Mouse (Mus musculus) limb, embryonic 11.5 days (tissue): ENCODE measurements at regions not wholly inside any gene's neighbourhood (a gene's known extent, or its start where the extent isn't known, plus 50 kb on each side); places are given as distances from the start of the nearest gene placed in this dataset.

Source experiments
- ATAC-seq: fragments of 200-750 bp; cut with Nextera tagmentation; 2 replicates; pipeline ENCODE4 v1.8.0; 2017; ENCODE audit warnings: low read depth; ENCODE audit not compliant: insufficient number of reproducible peaks, low FRiP score, low TSS enrichment
- DNase-seq: peaks from one replicate; pipeline ENCODE4 v3.0.0-alpha.2; 2015; ENCODE audit warnings: low spot score
- H3K27ac ChIP-seq: fragments of 300-500 bp; sonication (generic); replicated peaks from 2 replicates; pipeline ENCODE4 v1.5.1; 2014; ENCODE audit warnings: low read depth, mild to moderate bottlenecking, low read length
- H3K27me3 ChIP-seq: fragments of 300-500 bp; sonication (generic); 2 replicates; pipeline ENCODE4 v1.6.1; 2014; ENCODE audit warnings: mild to moderate bottlenecking, low read length, mixed read lengths; ENCODE audit not compliant: control insufficient read depth, insufficient read depth
- H3K36me3 ChIP-seq: fragments of 300-500 bp; sonication (generic); 2 replicates; pipeline ENCODE4 v1.6.1; 2014; ENCODE audit warnings: mild to moderate bottlenecking, low read length, moderate library complexity, mixed read lengths; ENCODE audit not compliant: control insufficient read depth, insufficient read depth
- H3K4me1 ChIP-seq: fragments of 300-500 bp; sonication (generic); 2 replicates; pipeline ENCODE4 v1.6.1; 2014; ENCODE audit warnings: low read length, mixed read lengths; ENCODE audit not compliant: control insufficient read depth, insufficient read depth
- H3K4me2 ChIP-seq: fragments of 300-500 bp; sonication (generic); 2 replicates; pipeline ENCODE4 v1.6.1; 2014; ENCODE audit warnings: low read depth, mild to moderate bottlenecking, moderate library complexity; ENCODE audit not compliant: severe bottlenecking
- H3K4me3 ChIP-seq: fragments of 300-500 bp; sonication (generic); 2 replicates; pipeline ENCODE4 v1.5.1; 2014; ENCODE audit warnings: low read depth, low read length
- H3K9ac ChIP-seq: fragments of 300-500 bp; sonication (generic); 2 replicates; pipeline ENCODE4 v1.6.1; 2014; ENCODE audit warnings: mild to moderate bottlenecking, low read length
- H3K9me3 ChIP-seq: fragments of 300-500 bp; sonication (generic); 2 replicates; pipeline ENCODE4 v1.6.1; 2016; ENCODE audit warnings: low read length; ENCODE audit not compliant: control insufficient read depth
- WGBS: fragments of 180-500 bp; shearing (Covaris S2); extraction: QIAGEN DNeasy Blood & Tissue Kit; methylation state at CpG from one replicate; pipeline ENCODE4 v1.1.7; 2014; 5-methylcytosine and 5-hydroxymethylcytosine counted together

DNA sequence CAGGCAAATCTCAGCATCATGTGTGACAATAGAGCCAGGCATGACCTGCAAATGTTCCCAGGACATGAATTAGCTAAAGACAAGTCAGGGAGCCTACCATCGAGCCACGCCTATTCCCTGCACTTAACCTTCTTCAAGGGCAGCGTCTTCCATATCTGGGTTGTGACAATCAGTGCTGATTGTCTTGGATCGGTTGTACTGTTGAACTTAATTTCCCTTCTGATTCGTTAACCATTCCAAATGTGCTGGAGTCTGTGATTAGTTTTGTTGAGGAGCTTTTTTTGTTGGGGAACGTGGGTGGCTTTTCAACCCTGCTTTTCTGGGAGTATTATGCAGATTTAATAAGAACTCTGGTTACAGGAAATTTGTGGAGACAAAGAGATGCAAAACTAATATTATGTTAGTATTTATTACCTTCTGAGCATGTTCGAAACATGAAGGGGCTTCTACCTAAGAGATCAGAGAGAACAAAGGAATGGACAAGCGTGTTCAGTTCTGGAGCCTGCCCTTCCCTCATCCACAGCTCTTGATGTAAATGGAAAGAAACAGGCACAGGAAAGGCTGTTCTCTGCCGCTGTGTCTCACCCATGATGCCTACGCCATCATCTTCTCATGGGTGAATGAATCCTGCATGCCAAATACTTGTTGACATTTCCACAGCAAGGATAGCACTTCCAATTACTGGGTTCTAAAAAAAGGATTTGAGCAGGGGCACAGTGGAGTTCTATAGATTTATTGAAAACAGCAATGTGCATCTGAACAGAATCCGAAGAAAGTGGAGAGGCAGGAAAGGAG, 313.4 kb upstream of the Tle4 start:
- Histone ChIP-seq H3K4me2 (no peak overlapping the region), H3K27me3 (no peaks in the 10 kb centered on the region), H3K36me3 (no peaks in the 10 kb centered on the region), H3K27ac (no peak overlapping the region), H3K9me3 (no peaks in the 10 kb centered on the region), H3K4me3 (no peak overlapping the region), H3K4me1 (no peaks in the 10 kb centered on the region), H3K9ac (no peak overlapping the region)
- DNase-seq (no peak), ATAC-seq (no peak)
- 94% methylated on average over 11 of the region's 11 CpGs for WGBS

DNA sequence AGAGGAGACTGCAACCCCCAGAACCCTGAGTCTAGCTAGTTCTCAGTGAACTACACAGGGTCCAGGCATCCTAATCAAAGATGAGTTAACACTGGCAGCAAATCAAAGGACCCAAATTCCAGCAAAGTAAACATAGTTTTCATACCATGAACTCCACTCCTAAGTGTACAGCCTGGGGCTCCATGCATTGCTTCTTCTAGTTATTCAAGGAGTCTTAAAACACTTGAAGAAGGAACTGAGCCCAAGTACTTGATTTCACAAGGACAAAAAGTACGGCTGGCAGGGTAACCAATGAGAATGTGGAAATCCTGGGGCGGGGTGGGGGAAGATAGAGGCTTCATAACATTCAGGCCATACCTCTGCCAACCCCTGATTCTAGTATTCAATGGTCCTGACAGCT, 297.0 kb upstream of the Tle4 start:
- no peak overlapping the region for H3K9ac ChIP-seq
- H3K4me3 ChIP-seq, result no peak overlapping the region
- no peak overlapping the region for H3K27ac ChIP-seq
- no peak overlapping the region for H3K4me2 ChIP-seq
- WGBS, result 85% methylated on average over 2 of the region's 2 CpGs
- no peaks in the 10 kb centered on the region; the same call in 1 of the 2 replicates for H3K27me3 ChIP-seq
- no peaks in the 10 kb centered on the region for H3K36me3 ChIP-seq
- ATAC-seq, result no peak
- no peak for DNase-seq
- peaks cover 6% of the 10 kb centered on the region; the same call in 1 of the 2 replicates for H3K4me1 ChIP-seq
- H3K9me3 ChIP-seq, result no peaks in the 10 kb centered on the region

DNA sequence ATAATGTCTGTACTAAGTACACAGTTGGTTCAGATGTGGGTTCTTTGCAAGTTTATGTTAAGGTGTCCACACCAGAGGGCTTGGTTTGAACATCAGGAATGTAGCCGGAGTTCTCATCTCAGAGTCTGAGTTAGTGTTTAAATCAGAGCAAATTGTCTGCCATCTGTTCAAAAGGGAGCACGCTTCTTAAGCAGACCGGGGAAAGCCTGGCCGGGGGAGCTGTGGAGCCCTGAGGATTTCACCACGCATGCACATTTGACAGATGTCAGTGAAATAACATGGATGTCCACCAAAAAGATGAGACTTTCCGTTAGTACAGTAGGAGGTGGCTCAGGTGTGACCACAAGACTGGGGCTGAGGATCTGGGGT, 294.5 kb upstream of the Tle4 start:
- WGBS, result 30% methylated on average over 6 of the region's 6 CpGs
- no peak overlapping the region for H3K4me2 ChIP-seq
- H3K4me3 ChIP-seq, result no peak overlapping the region
- no peaks in the 10 kb centered on the region for H3K36me3 ChIP-seq
- no peak overlapping the region for H3K27ac ChIP-seq
- H3K9ac ChIP-seq, result no peak overlapping the region
- DNase-seq (peak; percentile 28), ATAC-seq (no peak)
- H3K27me3 ChIP-seq, result peaks cover 4% of the 10 kb centered on the region
- H3K9me3 ChIP-seq, result no peaks in the 10 kb centered on the region
- peaks cover 10% of the 10 kb centered on the region; the same call in 1 of the 2 replicates for H3K4me1 ChIP-seq

DNA sequence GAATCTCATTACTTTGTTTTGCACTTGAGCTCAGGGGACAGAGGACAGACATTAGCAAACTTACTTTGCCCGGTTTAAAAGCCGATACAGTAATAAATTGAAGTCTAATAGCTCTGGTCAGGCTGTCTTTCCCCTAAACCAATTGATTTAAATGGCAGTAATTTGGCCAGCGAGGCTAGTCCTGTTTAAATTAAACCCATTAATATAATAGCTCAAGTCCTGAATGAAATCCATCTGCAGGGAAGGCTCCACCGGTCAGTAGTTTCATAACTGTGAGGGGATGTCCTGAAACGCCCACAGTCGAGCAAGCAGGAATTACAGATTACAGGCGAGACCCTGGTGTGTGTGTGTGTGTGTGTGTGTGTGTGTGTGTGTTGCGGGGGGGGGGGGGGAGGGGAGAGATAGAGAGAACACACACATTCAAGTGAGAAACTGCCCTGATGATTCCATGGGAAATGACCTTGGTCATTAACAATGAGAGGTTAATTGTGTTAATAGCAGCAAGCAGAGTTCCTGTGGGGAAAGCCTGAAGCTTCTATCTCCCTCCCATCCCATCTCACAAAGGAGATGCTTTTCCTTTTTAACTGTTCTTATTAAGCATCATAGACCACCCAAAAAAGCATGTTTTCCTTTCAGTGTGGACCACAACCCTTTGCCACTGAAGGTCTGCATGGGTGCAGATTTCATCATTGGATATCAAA, 294.0 kb upstream of the Tle4 start:
- WGBS, result 7% methylated on average over 7 of the region's 8 CpGs
- no peak overlapping the region for H3K4me3 ChIP-seq
- no peak overlapping the region for H3K9ac ChIP-seq
- ATAC-seq (no peak), DNase-seq (peak; percentile 46)
- H3K4me1 ChIP-seq, result peaks cover 10% of the 10 kb centered on the region; the same call in 1 of the 2 replicates
- H3K27me3 ChIP-seq, result peaks cover 4% of the 10 kb centered on the region
- no peak overlapping the region for H3K27ac ChIP-seq
- H3K36me3 ChIP-seq, result no peaks in the 10 kb centered on the region
- H3K4me2 ChIP-seq, result peak overlapping the region; percentile 47; the same call in 1 of the 2 replicates
- no peaks in the 10 kb centered on the region for H3K9me3 ChIP-seq

DNA sequence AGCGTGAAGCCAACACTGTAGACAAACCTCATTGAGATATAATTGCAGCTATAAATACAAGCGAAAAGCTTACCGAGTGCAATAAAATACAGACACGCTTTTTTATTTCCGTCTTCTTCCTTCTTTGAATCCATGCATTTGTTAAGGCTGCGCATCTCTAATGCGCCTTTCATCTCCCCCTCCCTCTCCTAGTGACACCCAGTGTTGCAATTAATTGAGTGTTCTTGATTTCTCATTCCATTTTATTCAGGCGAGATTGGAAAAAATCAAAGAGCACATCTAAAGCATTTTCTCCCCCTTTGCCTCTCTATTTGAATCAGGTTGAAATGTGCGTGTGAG, 293.2 kb upstream of the Tle4 start:
- peak overlapping the region; percentile 47 for H3K4me2 ChIP-seq
- no peaks in the 10 kb centered on the region for H3K36me3 ChIP-seq
- peaks cover 10% of the 10 kb centered on the region; the same call in 1 of the 2 replicates for H3K4me1 ChIP-seq
- H3K9ac ChIP-seq, result no peak overlapping the region
- DNase-seq, result no peak
- under 1% methylated on average over 9 of the region's 9 CpGs for WGBS
- peaks cover 4% of the 10 kb centered on the region for H3K27me3 ChIP-seq
- H3K9me3 ChIP-seq, result no peaks in the 10 kb centered on the region
- no peak for ATAC-seq
- no peak overlapping the region for H3K27ac ChIP-seq
- H3K4me3 ChIP-seq, result peak overlapping the region; percentile 3; the same call in 1 of the 2 replicates

DNA sequence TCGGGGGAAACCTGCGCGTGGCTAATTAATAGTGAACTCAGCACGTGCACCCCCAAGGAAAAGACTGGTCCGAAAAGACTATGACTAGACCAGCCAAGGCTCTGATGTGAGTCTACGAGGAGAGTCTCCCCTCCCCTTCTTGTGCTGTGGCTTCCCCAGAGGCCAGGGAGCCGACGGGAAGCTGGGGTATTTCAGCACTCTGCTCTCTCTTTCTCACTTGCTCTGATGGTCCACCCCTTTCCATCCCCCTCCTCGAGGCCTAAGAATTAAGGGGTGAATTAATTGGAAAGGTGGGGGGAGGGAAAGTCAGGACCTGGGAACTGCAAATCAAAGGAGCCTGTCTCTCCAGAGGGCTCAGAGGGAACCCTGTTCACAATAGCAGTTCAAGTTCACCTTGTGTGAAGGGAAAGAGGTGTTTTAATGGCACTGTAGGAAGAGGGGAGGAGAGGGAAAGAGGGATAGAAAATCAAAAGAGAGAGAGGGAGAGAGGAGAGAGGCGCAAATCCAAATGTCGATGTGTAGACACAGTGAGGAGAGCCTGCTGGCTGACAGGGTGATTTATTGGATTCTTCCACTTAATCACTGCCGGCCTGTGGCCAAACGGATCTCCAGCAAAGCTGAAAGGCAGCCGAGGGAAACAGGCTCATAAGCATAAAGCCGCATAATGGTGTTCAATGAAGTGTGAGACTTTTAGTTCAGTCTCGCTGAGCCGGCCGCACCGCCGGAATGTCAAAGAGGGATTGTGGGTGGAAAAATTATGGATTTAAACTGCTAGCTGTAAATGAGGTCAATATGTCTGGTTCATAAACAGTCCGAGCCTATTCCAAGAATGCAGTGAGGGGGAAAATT, 292.6 kb upstream of the Tle4 start:
- H3K27me3 ChIP-seq, result peaks cover 4% of the 10 kb centered on the region
- H3K4me1 ChIP-seq, result peaks cover 10% of the 10 kb centered on the region; the same call in 1 of the 2 replicates
- WGBS, result under 1% methylated on average over 21 of the region's 21 CpGs
- H3K4me2 ChIP-seq, result peak overlapping the region; percentile 47
- peak; percentile 91 for ATAC-seq
- no peaks in the 10 kb centered on the region for H3K36me3 ChIP-seq
- 0 out of 2 replicates have a peak overlapping the region, but pooled peaks have one; percentile 61 for H3K27ac ChIP-seq
- H3K9ac ChIP-seq, result no peak overlapping the region
- H3K9me3 ChIP-seq, result no peaks in the 10 kb centered on the region
- DNase-seq, result peak; percentile 82
- H3K4me3 ChIP-seq, result peak overlapping the region; percentile 3; the same call in 1 of the 2 replicates

DNA sequence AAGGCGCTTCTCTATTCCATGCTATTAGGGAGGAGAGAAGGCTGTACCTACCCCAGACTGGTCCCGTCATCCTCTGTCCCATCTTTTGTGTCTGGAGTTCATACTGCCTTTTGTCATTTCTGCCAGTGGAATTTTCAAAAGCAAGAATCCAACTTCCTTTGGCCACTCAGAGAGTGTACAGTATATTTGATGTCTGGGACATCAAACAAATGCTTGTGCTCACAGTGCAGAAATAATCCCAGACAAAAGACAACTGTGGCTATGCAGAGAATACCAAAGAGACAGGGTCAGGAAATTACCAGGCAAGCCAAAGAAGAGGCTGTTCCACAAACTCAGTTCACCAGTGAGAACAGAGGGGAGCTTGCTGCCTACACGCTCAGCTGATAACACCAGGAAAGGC, 291.9 kb upstream of the Tle4 start:
- H3K4me3 ChIP-seq, result no peak overlapping the region
- DNase-seq, result no peak

More for the DNA sequence above, 291.9 kb upstream of the Tle4 start:
- H3K27me3 ChIP-seq, result peaks cover 4% of the 10 kb centered on the region
- 52% methylated on average over 3 of the region's 3 CpGs for WGBS
- H3K4me1 ChIP-seq, result peaks cover 10% of the 10 kb centered on the region; the same call in 1 of the 2 replicates
- peak overlapping the region; percentile 47; the same call in 1 of the 2 replicates for H3K4me2 ChIP-seq
- no peaks in the 10 kb centered on the region for H3K9me3 ChIP-seq
- ATAC-seq, result no peak; the same call in 1 of the 2 replicates
- no peak overlapping the region; the same call in 1 of the 2 replicates for H3K9ac ChIP-seq
- no peak overlapping the region for H3K27ac ChIP-seq
- no peaks in the 10 kb centered on the region for H3K36me3 ChIP-seq
